Mouse (Mus musculus): ENCODE results near the gene BC037034.

Gene BC037034

GRCm38 (mm10) chr5:138263260-138264206 is at the start of gene BC037034:
BC037034 (minus strand) TSS chr5:138264033.
- DNase-seq (ENCODE audit: low spot score in 2 of 2): peak; percentile 84 to 91

- DNase-seq (ENCODE audit: low spot score in 2 of 2): no peak
Measured at GRCm38 (mm10) chr5:138312795-138313194, 49.0 kb upstream of the BC037034 start.

- no peak for DNase-seq (ENCODE audit: low spot score in 2 of 2)
Measured at GRCm38 (mm10) chr5:138299613-138300012, 35.8 kb upstream of the BC037034 start.

GRCm38 (mm10) chr5:138294158-138294557 is 30.3 kb upstream of the BC037034 start:
- no peak for DNase-seq (ENCODE audit: low spot score in 2 of 2)

- no peak for DNase-seq (ENCODE audit: low spot score in 2 of 2)
Measured at GRCm38 (mm10) chr5:138291638-138292037, 27.8 kb upstream of the BC037034 start.

- peak in 1 of 2 experiments; percentile 23 for DNase-seq (ENCODE audit: low spot score in 2 of 2)
Measured at GRCm38 (mm10) chr5:138287861-138288260, 24.0 kb upstream of the BC037034 start.

- no peak for DNase-seq (ENCODE audit: low spot score in 2 of 2)
Measured at GRCm38 (mm10) chr5:138283540-138283939, 19.7 kb upstream of the BC037034 start.

- no peak for DNase-seq (ENCODE audit: low spot score in 2 of 2)
Measured at GRCm38 (mm10) chr5:138281798-138282197, 18.0 kb upstream of the BC037034 start.

GRCm38 (mm10) chr5:138280829-138281228 is 17.0 kb upstream of the BC037034 start:
- no peak for DNase-seq (ENCODE audit: low spot score in 2 of 2)

- DNase-seq (ENCODE audit: low spot score in 2 of 2): no peak
Measured at GRCm38 (mm10) chr5:138280425-138280768, 16.6 kb upstream of the BC037034 start.

GRCm38 (mm10) chr5:138279585-138280424 is 16.0 kb upstream of the BC037034 start, which contains the start of the genes Gm43720, Gpc2 and Stag3:
Gm43720 (minus strand) TSS chr5:138279958.
Gpc2 (minus strand) TSS chr5:138280005.
Stag3 (plus strand) TSS chr5:138280240.
- DNase-seq (ENCODE audit: low spot score in 2 of 2): peak; percentile 84 to 91

- DNase-seq (ENCODE audit: low spot score in 2 of 2): no peak
Measured at GRCm38 (mm10) chr5:138277994-138278393, 14.2 kb upstream of the BC037034 start.

- no peak for DNase-seq (ENCODE audit: low spot score in 2 of 2)
Measured at GRCm38 (mm10) chr5:138275216-138276050, 11.6 kb upstream of the BC037034 start.

- DNase-seq (ENCODE audit: low spot score in 2 of 2): no peak
Measured at GRCm38 (mm10) chr5:138274186-138274585, 10.4 kb upstream of the BC037034 start.

GRCm38 (mm10) chr5:138272409-138272923 is 8.6 kb upstream of the BC037034 start, which contains the start of gene Gal3st4:
Gal3st4 (minus strand) TSS chr5:138272840.
- no peak for DNase-seq (ENCODE audit: low spot score in 2 of 2)

- DNase-seq (ENCODE audit: low spot score in 2 of 2): no peak
Measured at GRCm38 (mm10) chr5:138271232-138271631, 7.4 kb upstream of the BC037034 start.

- no peak for DNase-seq (ENCODE audit: low spot score in 2 of 2)
Measured at GRCm38 (mm10) chr5:138268980-138269379, 5.1 kb upstream of the BC037034 start.

- DNase-seq (ENCODE audit: low spot score in 2 of 2): no peak
Measured at GRCm38 (mm10) chr5:138267114-138267513, 3.3 kb upstream of the BC037034 start.

- DNase-seq (ENCODE audit: low spot score in 2 of 2): no peak
Measured at GRCm38 (mm10) chr5:138265712-138266111, 1.9 kb upstream of the BC037034 start.

- DNase-seq (ENCODE audit: low spot score in 2 of 2): no peak
Measured at GRCm38 (mm10) chr5:138264207-138264578, 360 bp upstream of the BC037034 start.

- DNase-seq (ENCODE audit: low spot score in 2 of 2): no peak
Measured at GRCm38 (mm10) chr5:138262582-138263240, 1.1 kb downstream of the BC037034 start.
